Mouse (Mus musculus): ENCODE data around the gene Rps5. TPM values are rescaled to one million over a fixed set of nuclear protein-coding genes. Genes with fewer than 3 reads are reported as not detected.
"Not testable (repeated sequence)": the region's sequence is repeated elsewhere in the genome, so short reads cannot be mapped to it uniquely, and the experiment has no call there.

Gene Rps5
- polyA plus RNA-seq, 1 experiment from 2014 or later, result 561 TPM

- H3K4me2 ChIP-seq (replicated peaks; ENCODE audit: low read depth), result peak overlapping the region; percentile 82
- peak overlapping the region; percentile 89 for H3K9ac ChIP-seq (ENCODE audit: low read depth, low read length)
- peaks cover under 1% of the 10 kb centered on the region; the same call in 1 of the 2 replicates for H3K27me3 ChIP-seq (replicated peaks; ENCODE audit: control insufficient read depth, insufficient read depth, low read length)
- no peak for TF ChIP-seq CTCF (IDR thresholded peaks at IDR 0.05; ENCODE audit: low read depth)
- H3K9me3 ChIP-seq (ENCODE audit: control insufficient read depth), result no peaks in the 10 kb centered on the region
- no peak overlapping the region for H3K27ac ChIP-seq (ENCODE audit: low read depth, low read length)
- no peaks in the 10 kb centered on the region; the same call in 1 of the 2 replicates for H3K4me1 ChIP-seq (replicated peaks; ENCODE audit: control insufficient read depth, insufficient read depth, low read length)
- H3K4me3 ChIP-seq (ENCODE audit: low read depth, low read length), result peak overlapping the region; percentile 86
- 1% methylated on average over 8 of the region's 8 CpGs for WGBS
- no peak for ATAC-seq
- peaks cover 34% of the 10 kb centered on the region for H3K36me3 ChIP-seq (ENCODE audit: control insufficient read depth, insufficient read depth)
These were observed 639 bp downstream of the Rps5 start for GRCm38 (mm10) chr7:12922729-12923128.

- no peak for TF ChIP-seq CTCF (IDR thresholded peaks at IDR 0.05; ENCODE audit: low read depth)
- H3K4me3 ChIP-seq (ENCODE audit: low read depth, low read length), result no peak overlapping the region
These were observed 4.2 kb downstream of the Rps5 start for GRCm38 (mm10) chr7:12926316-12926715.

GRCm38 (mm10) chr7:12927191-12927680 is 5.1 kb downstream of the Rps5 start, which contains the start of gene Rnf225:
Rnf225 (plus strand) TSS chr7:12927416.
- Histone ChIP-seq H3K4me2 (replicated peaks; ENCODE audit: low read depth) (peak within 1 kb of the TSS; percentile 72), H3K27me3 (replicated peaks; ENCODE audit: control insufficient read depth, insufficient read depth, low read length) (peaks cover 5% of the 10 kb centered on the region; the same call in 1 of the 2 replicates), H3K4me3 (ENCODE audit: low read depth, low read length) (peak within 1 kb of the TSS; percentile 33), H3K9ac (ENCODE audit: low read depth, low read length) (peak within 1 kb of the TSS; percentile 40; the same call in 1 of the 2 replicates), H3K9me3 (ENCODE audit: control insufficient read depth) (no peaks in the 10 kb centered on the region), H3K36me3 (ENCODE audit: control insufficient read depth, insufficient read depth) (peaks cover 34% of the 10 kb centered on the region), H3K27ac (ENCODE audit: low read depth, low read length) (no peak within 1 kb of the TSS), H3K4me1 (replicated peaks; ENCODE audit: control insufficient read depth, insufficient read depth, low read length) (no peaks in the 10 kb centered on the region; the same call in 1 of the 2 replicates)
- ATAC-seq, result peak; percentile 74
- 23% methylated on average over 8 of the region's 8 CpGs for WGBS
- TF ChIP-seq CTCF (IDR thresholded peaks at IDR 0.05; ENCODE audit: low read depth), result no peak

More at GRCm38 (mm10) chr7:12926316-12926715, 4.2 kb downstream of the Rps5 start:
- H3K4me2 ChIP-seq (replicated peaks; ENCODE audit: low read depth), result no peak overlapping the region
- H3K27me3 ChIP-seq (replicated peaks; ENCODE audit: control insufficient read depth, insufficient read depth, low read length), result peaks cover 5% of the 10 kb centered on the region; the same call in 1 of the 2 replicates
- WGBS, result 71% methylated on average over 7 of the region's 7 CpGs
- no peaks in the 10 kb centered on the region for H3K9me3 ChIP-seq (ENCODE audit: control insufficient read depth)
- ATAC-seq, result no peak
- peaks cover 34% of the 10 kb centered on the region for H3K36me3 ChIP-seq (ENCODE audit: control insufficient read depth, insufficient read depth)
- no peaks in the 10 kb centered on the region; the same call in 1 of the 2 replicates for H3K4me1 ChIP-seq (replicated peaks; ENCODE audit: control insufficient read depth, insufficient read depth, low read length)
- H3K27ac ChIP-seq (ENCODE audit: low read depth, low read length), result no peak overlapping the region
- H3K9ac ChIP-seq (ENCODE audit: low read depth, low read length), result no peak overlapping the region

- Histone ChIP-seq H3K4me1 (replicated peaks; ENCODE audit: control insufficient read depth, insufficient read depth, low read length) (no peaks in the 10 kb centered on the region), H3K27ac (ENCODE audit: low read depth, low read length) (no peak overlapping the region), H3K36me3 (ENCODE audit: control insufficient read depth, insufficient read depth) (peaks cover 34% of the 10 kb centered on the region), H3K4me2 (replicated peaks; ENCODE audit: low read depth) (peak overlapping the region; percentile 72), H3K9me3 (ENCODE audit: control insufficient read depth) (no peaks in the 10 kb centered on the region), H3K27me3 (replicated peaks; ENCODE audit: control insufficient read depth, insufficient read depth, low read length) (peaks cover 5% of the 10 kb centered on the region; the same call in 1 of the 2 replicates), H3K4me3 (ENCODE audit: low read depth, low read length) (peak overlapping the region; percentile 33), H3K9ac (ENCODE audit: low read depth, low read length) (peak overlapping the region; percentile 40; the same call in 1 of the 2 replicates)
- no peak for TF ChIP-seq CTCF (IDR thresholded peaks at IDR 0.05; ENCODE audit: low read depth)
- no peak; the same call in 1 of the 2 replicates for ATAC-seq
- 6% methylated on average over 65 of the region's 65 CpGs for WGBS
These were observed 5.9 kb downstream of the Rps5 start for GRCm38 (mm10) chr7:12927693-12928589.

- H3K36me3 ChIP-seq (ENCODE audit: control insufficient read depth, insufficient read depth), result no peaks in the 10 kb centered on the region
- no peak overlapping the region for H3K27ac ChIP-seq (ENCODE audit: low read depth, low read length)
- TF ChIP-seq CTCF (IDR thresholded peaks at IDR 0.05; ENCODE audit: low read depth), result no peak
- H3K4me3 ChIP-seq (ENCODE audit: low read depth, low read length), result no peak overlapping the region
- no peaks in the 10 kb centered on the region for H3K9me3 ChIP-seq (ENCODE audit: control insufficient read depth)
- H3K9ac ChIP-seq (ENCODE audit: low read depth, low read length), result no peak overlapping the region
- H3K27me3 ChIP-seq (replicated peaks; ENCODE audit: control insufficient read depth, insufficient read depth, low read length), result no peaks in the 10 kb centered on the region
- H3K4me2 ChIP-seq (replicated peaks; ENCODE audit: low read depth), result no peak overlapping the region
- 85% methylated on average over 4 of the region's 4 CpGs for WGBS
- no peaks in the 10 kb centered on the region for H3K4me1 ChIP-seq (replicated peaks; ENCODE audit: control insufficient read depth, insufficient read depth, low read length)
- no peak for ATAC-seq
These were observed 11.6 kb downstream of the Rps5 start for GRCm38 (mm10) chr7:12933615-12934140.

- Histone ChIP-seq H3K9me3 (ENCODE audit: control insufficient read depth) (no peaks in the 10 kb centered on the region), H3K9ac (ENCODE audit: low read depth, low read length) (no peak overlapping the region), H3K27ac (ENCODE audit: low read depth, low read length) (no peak overlapping the region), H3K4me1 (replicated peaks; ENCODE audit: control insufficient read depth, insufficient read depth, low read length) (no peaks in the 10 kb centered on the region), H3K4me2 (replicated peaks; ENCODE audit: low read depth) (no peak overlapping the region), H3K4me3 (ENCODE audit: low read depth, low read length) (no peak overlapping the region), H3K27me3 (replicated peaks; ENCODE audit: control insufficient read depth, insufficient read depth, low read length) (no peaks in the 10 kb centered on the region), H3K36me3 (ENCODE audit: control insufficient read depth, insufficient read depth) (no peaks in the 10 kb centered on the region)
- TF ChIP-seq CTCF (IDR thresholded peaks at IDR 0.05; ENCODE audit: low read depth), result no peak
- no peak for ATAC-seq
- 54% methylated on average over 3 of the region's 3 CpGs for WGBS
These were observed 12.7 kb downstream of the Rps5 start for GRCm38 (mm10) chr7:12934808-12935207.

GRCm38 (mm10) chr7:12937254-12937803 is 15.2 kb downstream of the Rps5 start:
- not testable (repeated sequence) for H3K27ac ChIP-seq (ENCODE audit: low read depth, low read length); H3K36me3 ChIP-seq (ENCODE audit: control insufficient read depth, insufficient read depth); H3K9ac ChIP-seq (ENCODE audit: low read depth, low read length); H3K9me3 ChIP-seq (ENCODE audit: control insufficient read depth); H3K27me3 ChIP-seq (replicated peaks; ENCODE audit: control insufficient read depth, insufficient read depth, low read length); H3K4me1 ChIP-seq (replicated peaks; ENCODE audit: control insufficient read depth, insufficient read depth, low read length); ATAC-seq; H3K4me2 ChIP-seq (replicated peaks; ENCODE audit: low read depth); H3K4me3 ChIP-seq (ENCODE audit: low read depth, low read length)
- WGBS, result 86% methylated on average over 3 of the region's 4 CpGs

Measured in intestine, postnatal 0 days (tissue).